In the genomic region with DNA sequence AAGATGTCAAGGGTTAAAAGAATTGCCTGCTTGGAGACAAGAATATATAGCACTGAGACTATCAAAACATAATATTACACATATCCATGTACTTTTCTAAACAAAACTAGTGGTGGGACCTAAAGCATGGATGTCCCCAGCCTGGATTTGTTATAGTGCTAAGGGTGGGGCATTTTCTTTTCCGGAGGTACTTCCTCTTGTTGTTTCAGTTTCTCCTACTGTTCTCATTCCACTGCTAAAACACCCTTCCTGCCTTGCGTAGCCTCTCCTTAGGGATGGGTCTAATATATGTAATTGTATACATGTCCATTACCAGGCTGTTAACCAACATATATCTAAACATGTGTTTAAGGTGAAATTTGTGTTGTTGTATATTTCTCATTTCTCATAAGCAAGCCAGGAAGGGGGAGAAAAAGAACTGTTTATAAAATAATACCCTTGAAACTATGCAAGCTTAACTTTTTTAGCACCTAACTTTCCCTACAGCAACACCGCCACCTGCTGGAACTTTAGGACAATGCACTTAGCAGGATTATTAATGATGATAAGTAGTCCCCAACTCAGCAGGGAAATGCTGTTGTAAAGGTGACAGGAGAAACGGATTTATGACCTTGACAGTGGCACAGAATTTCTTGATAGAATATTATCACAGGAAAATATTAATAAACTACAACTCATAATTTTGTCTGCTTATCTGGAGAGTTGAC, we compare ENCODE assay signal across 8 mouse cellular contexts. TPM values are rescaled to one million over a fixed set of nuclear protein-coding genes. Genes with fewer than 3 reads are reported as not detected.
DNase-seq lines count a peak whose midpoint lies in the region; ATAC-seq lines count a peak whose summit lies in the region.

No protein-coding gene starts in this region.

- DNase-seq in ovary, postnatal 10 days (ENCODE audit: low spot score) = peak; percentile 29
- no peak for DNase-seq in ovary, adult 18-20 months (ENCODE audit: low spot score)
- DNase-seq in adrenal gland, adult 8-10 months = peak; percentile 18
- peak; percentile 82 for DNase-seq in embryonic facial prominence, embryonic 11.5 days (ENCODE audit: low spot score)
- peak; percentile 31 to 72 for DNase-seq in kidney, adult 8-10 months
- peak; percentile 74 for DNase-seq in limb, embryonic 11.5 days (ENCODE audit: low spot score)
- DNase-seq in thymus, postnatal 4 days = peak; percentile 86

- no peak overlapping the region for H3K27ac ChIP-seq in embryonic facial prominence, embryonic 11.5 days (replicated peaks; ENCODE audit: low read depth, low read length)
- H3K27ac ChIP-seq in limb, embryonic 11.5 days (replicated peaks; ENCODE audit: low read depth, low read length) = no peak overlapping the region

- H3K4me3 ChIP-seq in embryonic facial prominence, embryonic 11.5 days (ENCODE audit: low read depth, low read length) = no peak overlapping the region
- no peak overlapping the region for H3K4me3 ChIP-seq in limb, embryonic 11.5 days (ENCODE audit: low read depth, low read length)

- H3K4me2 ChIP-seq in embryonic facial prominence, embryonic 11.5 days (ENCODE audit: low read depth, low read length) = no peak overlapping the region
- H3K4me2 ChIP-seq in limb, embryonic 11.5 days (ENCODE audit: low read depth, severe bottlenecking) = no peak overlapping the region

- no peak overlapping the region for H3K9ac ChIP-seq in embryonic facial prominence, embryonic 11.5 days (replicated peaks; ENCODE audit: low read length)
- H3K9ac ChIP-seq in limb, embryonic 11.5 days (ENCODE audit: low read length) = no peak overlapping the region

- no peaks in the 10 kb centered on the region for H3K9me3 ChIP-seq in embryonic facial prominence, embryonic 11.5 days (replicated peaks; ENCODE audit: control insufficient read depth, low read length)
- no peaks in the 10 kb centered on the region for H3K9me3 ChIP-seq in limb, embryonic 11.5 days (ENCODE audit: control insufficient read depth, low read length)

- no peak for ATAC-seq in embryonic facial prominence, embryonic 11.5 days (replicated peaks; ENCODE audit: insufficient number of reproducible peaks, low FRiP score, low TSS enrichment, low read depth)
- no peak for ATAC-seq in limb, embryonic 11.5 days (ENCODE audit: insufficient number of reproducible peaks, low FRiP score, low TSS enrichment, low read depth)
- peak; percentile 68 for ATAC-seq in neutrophil, adult 5-6 weeks (ENCODE audit: extremely low read depth, insufficient number of reproducible peaks, low FRiP score, poor library complexity, severe bottlenecking)

- no peaks in the 10 kb centered on the region for H3K27me3 ChIP-seq in embryonic facial prominence, embryonic 11.5 days (ENCODE audit: control insufficient read depth, insufficient read depth, low read length)
- H3K27me3 ChIP-seq in limb, embryonic 11.5 days (ENCODE audit: control insufficient read depth, insufficient read depth, low read length) = no peaks in the 10 kb centered on the region

- H3K36me3 ChIP-seq in embryonic facial prominence, embryonic 11.5 days (replicated peaks; ENCODE audit: control insufficient read depth, insufficient read depth, low read depth, low read length) = no peaks in the 10 kb centered on the region
- H3K36me3 ChIP-seq in limb, embryonic 11.5 days (ENCODE audit: control insufficient read depth, insufficient read depth, low read length) = no peaks in the 10 kb centered on the region

- H3K4me1 ChIP-seq in embryonic facial prominence, embryonic 11.5 days (ENCODE audit: control insufficient read depth, insufficient read depth, low read length) = no peaks in the 10 kb centered on the region
- no peaks in the 10 kb centered on the region for H3K4me1 ChIP-seq in limb, embryonic 11.5 days (ENCODE audit: control insufficient read depth, insufficient read depth, low read length)

- WGBS in embryonic facial prominence, embryonic 11.5 days = 30% methylated on average over 4 of the region's 4 CpGs
- WGBS in limb, embryonic 11.5 days = 33% methylated on average over 4 of the region's 4 CpGs

RNA-seq across cellular contexts. Expression of a gene that starts 41.9 kb away (rescaled TPM):
- total RNA-seq in adrenal gland, adult 8-10 months (2022) = under 1 TPM; 0.07 to 0.27 (median 0.16) TPM
- 0.13 TPM in 1 of 2 replicates, not detected in the other for polyA plus RNA-seq in embryonic facial prominence, embryonic 11.5 days (2014; fragmentation: Nextera tagmentation; extraction: Ambion mirVana)
- polyA plus RNA-seq in limb, embryonic 11.5 days (2014; fragmentation: Nextera tagmentation; extraction: Ambion mirVana) = 0.03 TPM in 1 of 2 replicates, not detected in the other
- 20.1 and 22.3 TPM in 2 replicates for total RNA-seq in neutrophil, adult 5-6 weeks (2017)

Comparison
In these comparisons a context has a peak if more than half of its experiments do, and no peak if none do; other contexts are left out.
1. RNA of a gene that starts 41.9 kb away (total RNA-seq): 20.1 to 22.3 TPM in neutrophil, adult 5-6 weeks; 0.07 to 0.27 TPM in adrenal gland, adult 8-10 months; every median in the first group is over 10 times any median in the second.